Mouse (Mus musculus): ENCODE measurements around the gene Olfr1099. TPM values are rescaled to one million over a fixed set of nuclear protein-coding genes. Genes with fewer than 3 reads are reported as not detected.

The Olfr1099 gene
- not detected for polyA plus RNA-seq (2014; fragmentation: Illumina TruSeq; extraction: RNeasy Lipid Tissue Mini Kit (QIAGEN cat#74804); ENCODE audit: low read depth, low replicate concordance)

GRCm38 (mm10) chr2:86960593-86960992 is at the start of gene Olfr1099:
Olfr1099 (minus strand) TSS chr2:86960693.

GRCm38 (mm10) chr2:86998098-86998497 is 37.6 kb upstream of the Olfr1099 start, which contains the start of gene Olfr1102:
Olfr1102 (plus strand) TSS chr2:86998398.

GRCm38 (mm10) chr2:86991121-86991520 is 30.6 kb upstream of the Olfr1099 start, which contains the start of gene Olfr1101:
Olfr1101 (minus strand) TSS chr2:86991221.

GRCm38 (mm10) chr2:86979854-86980253 is 19.4 kb upstream of the Olfr1099 start, which contains the start of gene Olfr1100:
Olfr1100 (minus strand) TSS chr2:86979954.

GRCm38 (mm10) chr2:86924445-86924844 is 36.0 kb downstream of the Olfr1099 start, which contains the start of gene Olfr1098:
Olfr1098 (minus strand) TSS chr2:86924545.

Other genes starting within 250 kb of the Olfr1099 start
- not detected for gene Olfr1089, start 227.0 kb downstream of the Olfr1099 start, polyA plus RNA-seq (2014; fragmentation: Illumina TruSeq; extraction: RNeasy Lipid Tissue Mini Kit (QIAGEN cat#74804); ENCODE audit: low read depth, low replicate concordance)
- not detected for gene Olfr1090, start 201.7 kb downstream of the Olfr1099 start, polyA plus RNA-seq (2014; fragmentation: Illumina TruSeq; extraction: RNeasy Lipid Tissue Mini Kit (QIAGEN cat#74804); ENCODE audit: low read depth, low replicate concordance)
- gene Olfr1093, start 178.2 kb downstream of the Olfr1099 start, polyA plus RNA-seq (2014; fragmentation: Illumina TruSeq; extraction: RNeasy Lipid Tissue Mini Kit (QIAGEN cat#74804); ENCODE audit: low read depth, low replicate concordance): not detected
- not detected for gene Olfr141, start 150.7 kb downstream of the Olfr1099 start, polyA plus RNA-seq (2014; fragmentation: Illumina TruSeq; extraction: RNeasy Lipid Tissue Mini Kit (QIAGEN cat#74804); ENCODE audit: low read depth, low replicate concordance)
- gene Olfr1094, start 136.0 kb downstream of the Olfr1099 start, polyA plus RNA-seq (2014; fragmentation: Illumina TruSeq; extraction: RNeasy Lipid Tissue Mini Kit (QIAGEN cat#74804); ENCODE audit: low read depth, low replicate concordance): not detected
- not detected for gene Olfr1095, start 109.0 kb downstream of the Olfr1099 start, polyA plus RNA-seq (2014; fragmentation: Illumina TruSeq; extraction: RNeasy Lipid Tissue Mini Kit (QIAGEN cat#74804); ENCODE audit: low read depth, low replicate concordance)
- not detected for gene Gm13723, start 85.9 kb downstream of the Olfr1099 start, polyA plus RNA-seq (2014; fragmentation: Illumina TruSeq; extraction: RNeasy Lipid Tissue Mini Kit (QIAGEN cat#74804); ENCODE audit: low read depth, low replicate concordance)
- gene Olfr1097, start 68.5 kb downstream of the Olfr1099 start, polyA plus RNA-seq (2014; fragmentation: Illumina TruSeq; extraction: RNeasy Lipid Tissue Mini Kit (QIAGEN cat#74804); ENCODE audit: low read depth, low replicate concordance): not detected
- gene Olfr1098, start 36.1 kb downstream of the Olfr1099 start, polyA plus RNA-seq (2014; fragmentation: Illumina TruSeq; extraction: RNeasy Lipid Tissue Mini Kit (QIAGEN cat#74804); ENCODE audit: low read depth, low replicate concordance): not detected
- not detected for gene Olfr1100, start 19.3 kb upstream of the Olfr1099 start, polyA plus RNA-seq (2014; fragmentation: Illumina TruSeq; extraction: RNeasy Lipid Tissue Mini Kit (QIAGEN cat#74804); ENCODE audit: low read depth, low replicate concordance)
- gene Olfr1101, start 30.5 kb upstream of the Olfr1099 start, polyA plus RNA-seq (2014; fragmentation: Illumina TruSeq; extraction: RNeasy Lipid Tissue Mini Kit (QIAGEN cat#74804); ENCODE audit: low read depth, low replicate concordance): not detected
- not detected for gene Olfr1102, start 37.7 kb upstream of the Olfr1099 start, polyA plus RNA-seq (2014; fragmentation: Illumina TruSeq; extraction: RNeasy Lipid Tissue Mini Kit (QIAGEN cat#74804); ENCODE audit: low read depth, low replicate concordance)
- not detected for gene Olfr1104, start 66.4 kb upstream of the Olfr1099 start, polyA plus RNA-seq (2014; fragmentation: Illumina TruSeq; extraction: RNeasy Lipid Tissue Mini Kit (QIAGEN cat#74804); ENCODE audit: low read depth, low replicate concordance)
- gene Olfr1105, start 75.8 kb upstream of the Olfr1099 start, polyA plus RNA-seq (2014; fragmentation: Illumina TruSeq; extraction: RNeasy Lipid Tissue Mini Kit (QIAGEN cat#74804); ENCODE audit: low read depth, low replicate concordance): not detected
- not detected for gene Olfr1106, start 91.6 kb upstream of the Olfr1099 start, polyA plus RNA-seq (2014; fragmentation: Illumina TruSeq; extraction: RNeasy Lipid Tissue Mini Kit (QIAGEN cat#74804); ENCODE audit: low read depth, low replicate concordance)
- gene Olfr1107, start 115.1 kb upstream of the Olfr1099 start, polyA plus RNA-seq (2014; fragmentation: Illumina TruSeq; extraction: RNeasy Lipid Tissue Mini Kit (QIAGEN cat#74804); ENCODE audit: low read depth, low replicate concordance): not detected
- not detected for gene Olfr1109, start 135.3 kb upstream of the Olfr1099 start, polyA plus RNA-seq (2014; fragmentation: Illumina TruSeq; extraction: RNeasy Lipid Tissue Mini Kit (QIAGEN cat#74804); ENCODE audit: low read depth, low replicate concordance)
- not detected for gene Olfr259, start 153.9 kb upstream of the Olfr1099 start, polyA plus RNA-seq (2014; fragmentation: Illumina TruSeq; extraction: RNeasy Lipid Tissue Mini Kit (QIAGEN cat#74804); ENCODE audit: low read depth, low replicate concordance)
- not detected for gene Olfr1110, start 179.6 kb upstream of the Olfr1099 start, polyA plus RNA-seq (2014; fragmentation: Illumina TruSeq; extraction: RNeasy Lipid Tissue Mini Kit (QIAGEN cat#74804); ENCODE audit: low read depth, low replicate concordance)
- not detected for gene Olfr1111, start 191.9 kb upstream of the Olfr1099 start, polyA plus RNA-seq (2014; fragmentation: Illumina TruSeq; extraction: RNeasy Lipid Tissue Mini Kit (QIAGEN cat#74804); ENCODE audit: low read depth, low replicate concordance)
- not detected for gene Olfr1112, start 227.1 kb upstream of the Olfr1099 start, polyA plus RNA-seq (2014; fragmentation: Illumina TruSeq; extraction: RNeasy Lipid Tissue Mini Kit (QIAGEN cat#74804); ENCODE audit: low read depth, low replicate concordance)
- not detected for gene Olfr1113, start 248.3 kb upstream of the Olfr1099 start, polyA plus RNA-seq (2014; fragmentation: Illumina TruSeq; extraction: RNeasy Lipid Tissue Mini Kit (QIAGEN cat#74804); ENCODE audit: low read depth, low replicate concordance)

Data from testis, adult 10 weeks (tissue).